ENCODE assay signal across 15 mouse cellular contexts in the genomic region with DNA sequence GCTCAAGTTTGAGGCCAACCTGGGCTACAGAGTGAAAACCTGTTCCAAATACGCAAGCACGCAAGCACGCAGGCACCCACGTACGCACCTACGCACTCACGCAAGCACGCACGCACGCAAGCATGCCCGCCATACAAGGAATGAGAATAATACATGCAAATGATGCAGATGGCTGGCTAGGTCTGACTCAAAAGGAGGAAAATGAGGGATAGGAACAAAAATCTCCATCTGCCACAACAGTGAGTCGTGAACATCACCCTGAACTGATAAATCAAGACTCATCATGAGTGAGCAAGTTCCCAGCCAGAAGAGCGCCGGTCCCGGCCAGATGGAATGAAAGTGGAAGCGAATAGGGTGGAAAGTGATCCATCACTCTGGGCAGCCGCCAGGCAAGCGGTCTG. TPM values are rescaled to one million over a fixed set of nuclear protein-coding genes. Genes with fewer than 3 reads are reported as not detected.
A peak's percentile ranks its signal among the peaks of the same experiment; 100 is the strongest.
DNase-seq lines count a peak whose midpoint lies in the region; ATAC-seq and TF ChIP-seq lines count a peak whose summit lies in the region.
"Had no signal": no experiment of that assay in that cellular context is flagged by ENCODE, and none has a peak within 500 bp of the region (broad histone marks: within the 10 kb centered on the region; RNA-seq: fewer than 3 reads in every experiment).

No protein-coding gene starts in this region.

- WGBS in forebrain, postnatal 0 days, result 80% methylated on average over 18 of the region's 18 CpGs
- 91% methylated on average over 18 of the region's 18 CpGs for WGBS in forebrain, embryonic 13.5 days
- 76% methylated on average over 18 of the region's 18 CpGs for WGBS in macrophage (ENCODE audit: missing documents)
- 83% methylated on average over 18 of the region's 18 CpGs for WGBS in lung, postnatal 0 days

- H3K79me2 ChIP-seq in macrophage (ENCODE audit: inconsistent target), result peaks cover 84% of the 10 kb centered on the region

- TF ChIP-seq EP300 in lung, postnatal 0 days (IDR thresholded peaks at IDR 0.05), result no peak

- no peaks in the 10 kb centered on the region for H3K4me1 ChIP-seq in forebrain, postnatal 0 days (ENCODE audit: insufficient read depth)
- H3K4me1 ChIP-seq in forebrain, embryonic 13.5 days, result peaks cover 15% of the 10 kb centered on the region
- H3K4me1 ChIP-seq in lung, postnatal 0 days (ENCODE audit: insufficient read depth, low read depth, low read length), result no peaks in the 10 kb centered on the region; the same call in 1 of the 2 replicates
- H3K4me1 ChIP-seq: midbrain, embryonic 15.5 days had no signal

- H3K27ac ChIP-seq in forebrain, postnatal 0 days (ENCODE audit: low read depth, low read length), result no peak overlapping the region
- no peak overlapping the region for H3K27ac ChIP-seq in forebrain, embryonic 13.5 days
- H3K27ac ChIP-seq in macrophage, result peak overlapping the region; percentile 90; the same call in 1 of the 2 replicates
- no peak overlapping the region for H3K27ac ChIP-seq in lung, postnatal 0 days (ENCODE audit: low read length)
- H3K27ac ChIP-seq: liver, embryonic 13.5 days; midbrain, embryonic 15.5 days had no signal

- peak; percentile 66 for DNase-seq in forebrain, postnatal 0 days
- DNase-seq in 3T3-L1 (ENCODE audit: low read depth, low spot score), result peak; percentile 41
- DNase-seq in brain, adult 2 months (ENCODE audit: low read depth, low spot score), result peak; percentile 88
- no peak for DNase-seq in adrenal gland, postnatal 36 days
- no peak for DNase-seq in adrenal gland, postnatal 10 days
- DNase-seq in lung, postnatal 0 days (ENCODE audit: low spot score), result no peak
- DNase-seq: adrenal gland, adult 8-10 months; embryo, embryonic 11 days; heart, postnatal 14 days; kidney, postnatal 14 days; liver, embryonic 13.5 days; thymus, postnatal 14 days had no signal

- H3K4me3 ChIP-seq in forebrain, postnatal 0 days (ENCODE audit: low read depth, low read length), result no peak overlapping the region
- H3K4me3 ChIP-seq in forebrain, embryonic 13.5 days, result no peak overlapping the region
- no peak overlapping the region for H3K4me3 ChIP-seq in macrophage (ENCODE audit: inconsistent target)
- H3K4me3 ChIP-seq in lung, postnatal 0 days (ENCODE audit: low read depth, low read length), result no peak overlapping the region
- H3K4me3 ChIP-seq: liver, embryonic 13.5 days; midbrain, embryonic 15.5 days had no signal

- H3K9ac ChIP-seq in forebrain, postnatal 0 days, result no peak overlapping the region
- H3K9ac ChIP-seq in forebrain, embryonic 13.5 days, result no peak overlapping the region
- no peak overlapping the region for H3K9ac ChIP-seq in lung, postnatal 0 days (replicated peaks; ENCODE audit: low read depth)
- H3K9ac ChIP-seq: liver, embryonic 13.5 days; midbrain, embryonic 15.5 days had no signal

- H3K36me3 ChIP-seq in forebrain, postnatal 0 days (ENCODE audit: insufficient read depth), result no peaks in the 10 kb centered on the region
- H3K36me3 ChIP-seq in forebrain, embryonic 13.5 days (ENCODE audit: poor library complexity, severe bottlenecking), result no peaks in the 10 kb centered on the region
- no peaks in the 10 kb centered on the region for H3K36me3 ChIP-seq in macrophage (ENCODE audit: inconsistent target)
- no peaks in the 10 kb centered on the region for H3K36me3 ChIP-seq in lung, postnatal 0 days (ENCODE audit: insufficient read depth, low read length)
- H3K36me3 ChIP-seq: liver, embryonic 13.5 days; midbrain, embryonic 15.5 days had no signal

- no peak overlapping the region for H3K4me2 ChIP-seq in forebrain, postnatal 0 days (ENCODE audit: low read depth)
- H3K4me2 ChIP-seq in forebrain, embryonic 13.5 days, result no peak overlapping the region
- no peak overlapping the region for H3K4me2 ChIP-seq in lung, postnatal 0 days (replicated peaks; ENCODE audit: low read depth, low read length)
- H3K4me2 ChIP-seq: liver, embryonic 13.5 days; midbrain, embryonic 15.5 days had no signal

- ATAC-seq in forebrain, postnatal 0 days, result peak; percentile 81
- no peak for ATAC-seq in forebrain, embryonic 13.5 days
- ATAC-seq in lung, postnatal 0 days, result no peak
- ATAC-seq: midbrain, embryonic 15.5 days had no signal

- TF ChIP-seq CTCF in forebrain, postnatal 0 days (IDR thresholded peaks at IDR 0.05; ENCODE audit: low read depth), result no peak
- TF ChIP-seq CTCF in lung, postnatal 0 days (IDR thresholded peaks at IDR 0.05), result no peak

- no peaks in the 10 kb centered on the region for H3K27me3 ChIP-seq in forebrain, postnatal 0 days (ENCODE audit: insufficient read depth, low read length)
- no peaks in the 10 kb centered on the region for H3K27me3 ChIP-seq in forebrain, embryonic 13.5 days
- no peaks in the 10 kb centered on the region for H3K27me3 ChIP-seq in lung, postnatal 0 days (replicated peaks; ENCODE audit: insufficient read depth, low read length)
- H3K27me3 ChIP-seq: liver, embryonic 13.5 days; midbrain, embryonic 15.5 days had no signal

- H3K9me3 ChIP-seq in forebrain, postnatal 0 days (ENCODE audit: low read length), result no peaks in the 10 kb centered on the region
- H3K9me3 ChIP-seq in forebrain, embryonic 13.5 days (replicated peaks), result no peaks in the 10 kb centered on the region
- no peaks in the 10 kb centered on the region for H3K9me3 ChIP-seq in lung, postnatal 0 days (ENCODE audit: low read length)
- H3K9me3 ChIP-seq: liver, embryonic 13.5 days; midbrain, embryonic 15.5 days had no signal

RNA-seq across cellular contexts. Expression of gene Ankrd33b, which starts 22.7 kb away (rescaled TPM):
- total RNA-seq in forebrain, postnatal 0 days (2014; rRNA removed), result 1.3 TPM in 2 replicates
- polyA plus RNA-seq in forebrain, postnatal 0 days (2015; fragmentation: Nextera tagmentation; extraction: Ambion mirVana), result 1.1 and 1.2 TPM in 2 replicates
- 0.34 and 0.42 TPM in 2 replicates for polyA plus RNA-seq in forebrain, embryonic 13.5 days (2015; fragmentation: Nextera tagmentation; extraction: Ambion mirVana)
- 100 to 1,000 TPM in 20 of 26 experiments, 10 to 100 TPM in 6; 61.5 to 833 (median 201) TPM for total RNA-seq in macrophage (2018; cell fraction: chromatin; rRNA removed)
- total RNA-seq in macrophage (2018; cell fraction: cytosol; rRNA removed), result 100 to 1,000 TPM in 3 of 26 experiments, 10 to 100 TPM in 23; 16.5 to 151 (median 40.9) TPM
- 100 to 1,000 TPM in 19 of 26 experiments, 10 to 100 TPM in 7; 37.9 to 414 (median 149) TPM for total RNA-seq in macrophage (2018; cell fraction: nucleus; rRNA removed)
- 17.4 to 30.3 TPM (median 22.9 TPM) in 3 replicates for polyA plus RNA-seq in macrophage (2018)
- total RNA-seq in adrenal gland, postnatal 36 days (2021), result 1 to 10 TPM; 1.2 TPM
- total RNA-seq in adrenal gland, postnatal 10 days (2021), result 1 to 10 TPM; 1.6 to 2.1 TPM
- polyA plus RNA-seq in lung, postnatal 0 days (2015; fragmentation: Nextera tagmentation; extraction: Ambion mirVana), result 18.7 and 19.8 TPM in 2 replicates

Comparison
In these comparisons a context has a peak if more than half of its experiments do, and no peak if none do; other contexts are left out.
1. DNase-seq: peak in forebrain, postnatal 0 days (single experiment), 3T3-L1 (single experiment) and brain, adult 2 months (single experiment); none in adrenal gland, postnatal 36 days (0 of 2), adrenal gland, postnatal 10 days (single experiment) and lung, postnatal 0 days (single experiment).